Comparison of ENCODE assay signal across 22 mouse cellular contexts in the genomic region with DNA sequence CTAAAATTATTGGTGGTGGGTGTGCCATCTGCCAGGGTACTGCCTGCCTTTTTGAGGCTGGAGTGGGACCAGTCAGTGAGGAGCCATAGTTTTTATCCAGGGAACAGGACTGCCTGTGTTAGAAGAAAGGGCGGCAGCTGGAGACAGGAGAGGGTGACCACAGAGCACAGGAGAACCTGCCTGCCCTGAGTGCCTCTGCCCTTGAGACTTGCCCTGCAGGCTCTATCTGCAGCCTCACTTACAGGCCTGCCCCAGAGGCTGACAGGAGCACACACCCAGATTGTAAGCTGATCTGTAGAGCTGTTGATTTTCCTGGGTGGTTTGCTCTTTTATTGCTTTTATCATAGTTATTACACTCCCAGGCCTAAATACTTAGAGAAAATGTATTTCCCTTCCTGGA.
DNase-seq lines count a peak whose midpoint lies in the region; ATAC-seq lines count a peak whose summit lies in the region.
"Had no signal": no experiment of that assay in that cellular context is flagged by ENCODE, and none has a peak within 500 bp of the region (broad histone marks: within the 10 kb centered on the region; RNA-seq: fewer than 3 reads in every experiment).

No protein-coding gene starts in this region.

- no peaks in the 10 kb centered on the region for H3K27me3 ChIP-seq in heart, embryonic 15.5 days
- H3K27me3 ChIP-seq in intestine, embryonic 14.5 days (replicated peaks; ENCODE audit: control insufficient read depth, insufficient read depth, low read length): no peaks in the 10 kb centered on the region
- no peaks in the 10 kb centered on the region for H3K27me3 ChIP-seq in intestine, embryonic 16.5 days (replicated peaks; ENCODE audit: control insufficient read depth, insufficient read depth, low read length)
- H3K27me3 ChIP-seq in stomach, embryonic 15.5 days (replicated peaks): no peaks in the 10 kb centered on the region
- H3K27me3 ChIP-seq in midbrain, embryonic 16.5 days (ENCODE audit: control insufficient read depth, insufficient read depth, low read depth, low read length): no peaks in the 10 kb centered on the region
- H3K27me3 ChIP-seq: liver, embryonic 12.5 days; neural tube, embryonic 12.5 days had no signal

- no peak overlapping the region for H3K4me2 ChIP-seq in heart, embryonic 15.5 days
- H3K4me2 ChIP-seq in intestine, embryonic 14.5 days (ENCODE audit: low read length): no peak overlapping the region
- H3K4me2 ChIP-seq in intestine, embryonic 16.5 days (ENCODE audit: low read depth, low read length): peak overlapping the region; percentile 22; the same call in 1 of the 2 replicates
- H3K4me2 ChIP-seq in stomach, embryonic 15.5 days: no peak overlapping the region
- H3K4me2 ChIP-seq in midbrain, embryonic 16.5 days (ENCODE audit: low read length): no peak overlapping the region
- H3K4me2 ChIP-seq: liver, embryonic 12.5 days; lung, embryonic 14.5 days; midbrain, embryonic 11.5 days; neural tube, embryonic 12.5 days had no signal

- no peak overlapping the region for H3K4me3 ChIP-seq in heart, embryonic 15.5 days
- H3K4me3 ChIP-seq in intestine, embryonic 14.5 days (ENCODE audit: low read depth, low read length): no peak overlapping the region
- no peak overlapping the region for H3K4me3 ChIP-seq in intestine, embryonic 16.5 days (ENCODE audit: low read length)
- H3K4me3 ChIP-seq in stomach, embryonic 15.5 days (replicated peaks): no peak overlapping the region
- H3K4me3 ChIP-seq in midbrain, embryonic 16.5 days (ENCODE audit: low read depth, low read length): no peak overlapping the region
- H3K4me3 ChIP-seq: embryonic facial prominence, embryonic 10.5 days; gastrocnemius, adult 2 months; left cerebral cortex, adult 2 months; liver, embryonic 12.5 days; neural tube, embryonic 12.5 days had no signal

- H3K27ac ChIP-seq in heart, embryonic 15.5 days: peak overlapping the region; percentile 36; the same call in 1 of the 2 replicates
- peak overlapping the region; percentile 48 for H3K27ac ChIP-seq in intestine, embryonic 14.5 days (ENCODE audit: low read depth)
- peak overlapping the region; percentile 92 for H3K27ac ChIP-seq in intestine, embryonic 16.5 days (ENCODE audit: low read length)
- H3K27ac ChIP-seq in stomach, embryonic 15.5 days: peak overlapping the region; percentile 79
- H3K27ac ChIP-seq in midbrain, embryonic 16.5 days (ENCODE audit: low read length): no peak overlapping the region
- H3K27ac ChIP-seq: embryonic facial prominence, embryonic 10.5 days; gastrocnemius, adult 2 months; left cerebral cortex, adult 2 months; liver, embryonic 12.5 days; neural tube, embryonic 12.5 days had no signal

- H3K9me3 ChIP-seq in heart, embryonic 15.5 days (replicated peaks): no peaks in the 10 kb centered on the region
- no peaks in the 10 kb centered on the region for H3K9me3 ChIP-seq in intestine, embryonic 14.5 days (ENCODE audit: control insufficient read depth, low read length)
- no peaks in the 10 kb centered on the region for H3K9me3 ChIP-seq in intestine, embryonic 16.5 days (ENCODE audit: control insufficient read depth, low read length)
- H3K9me3 ChIP-seq in stomach, embryonic 15.5 days: no peaks in the 10 kb centered on the region
- no peaks in the 10 kb centered on the region for H3K9me3 ChIP-seq in midbrain, embryonic 16.5 days (replicated peaks; ENCODE audit: control insufficient read depth, low read length, poor library complexity, severe bottlenecking)
- H3K9me3 ChIP-seq: embryonic facial prominence, embryonic 10.5 days; liver, embryonic 12.5 days; neural tube, embryonic 12.5 days had no signal

- peaks cover 18% of the 10 kb centered on the region for H3K4me1 ChIP-seq in heart, embryonic 15.5 days (replicated peaks)
- H3K4me1 ChIP-seq in intestine, embryonic 14.5 days (replicated peaks; ENCODE audit: control insufficient read depth, insufficient read depth, low read length): 0 out of 2 replicates have a peak, but pooled peaks cover 3% of the 10 kb centered on the region
- H3K4me1 ChIP-seq in intestine, embryonic 16.5 days (ENCODE audit: control insufficient read depth, insufficient read depth, low read length): peaks cover 12% of the 10 kb centered on the region
- 0 out of 2 replicates have a peak, but pooled peaks cover 5% of the 10 kb centered on the region for H3K4me1 ChIP-seq in stomach, embryonic 15.5 days
- H3K4me1 ChIP-seq in midbrain, embryonic 16.5 days (ENCODE audit: control insufficient read depth, insufficient read depth, low read length): peaks cover 13% of the 10 kb centered on the region

- WGBS in heart, embryonic 15.5 days: 48% methylated on average over 1 of the region's 1 CpGs
- WGBS in intestine, embryonic 14.5 days: 76% methylated on average over 1 of the region's 1 CpGs
- WGBS in intestine, embryonic 16.5 days: 50% methylated on average over 1 of the region's 1 CpGs
- 60% methylated on average over 1 of the region's 1 CpGs for WGBS in stomach, embryonic 15.5 days
- WGBS in midbrain, embryonic 16.5 days: 65% methylated on average over 1 of the region's 1 CpGs

- no peak overlapping the region for H3K9ac ChIP-seq in heart, embryonic 15.5 days
- H3K9ac ChIP-seq in intestine, embryonic 14.5 days (ENCODE audit: low read length): no peak overlapping the region
- H3K9ac ChIP-seq in intestine, embryonic 16.5 days (ENCODE audit: low read depth, low read length): no peak overlapping the region
- no peak overlapping the region for H3K9ac ChIP-seq in stomach, embryonic 15.5 days
- no peak overlapping the region for H3K9ac ChIP-seq in midbrain, embryonic 16.5 days (ENCODE audit: low read depth, low read length)
- H3K9ac ChIP-seq: liver, embryonic 12.5 days; lung, embryonic 14.5 days; neural tube, embryonic 12.5 days had no signal

- H3K36me3 ChIP-seq in heart, embryonic 15.5 days: no peaks in the 10 kb centered on the region; the same call in 1 of the 2 replicates
- peaks cover 29% of the 10 kb centered on the region for H3K36me3 ChIP-seq in intestine, embryonic 14.5 days (ENCODE audit: control insufficient read depth, insufficient read depth, low read length)
- no peaks in the 10 kb centered on the region for H3K36me3 ChIP-seq in intestine, embryonic 16.5 days (ENCODE audit: control insufficient read depth, insufficient read depth, low read length)
- H3K36me3 ChIP-seq in stomach, embryonic 15.5 days: no peaks in the 10 kb centered on the region
- H3K36me3 ChIP-seq in midbrain, embryonic 16.5 days (ENCODE audit: control insufficient read depth, insufficient read depth, low read length): no peaks in the 10 kb centered on the region

- ATAC-seq in heart, embryonic 15.5 days (replicated peaks; ENCODE audit: insufficient number of reproducible peaks, insufficient read depth, low FRiP score, low read depth): no peak
- peak; percentile 84 for ATAC-seq in intestine, embryonic 14.5 days (replicated peaks; ENCODE audit: low FRiP score, low TSS enrichment, low read depth)
- peak; percentile 92 for ATAC-seq in intestine, embryonic 16.5 days
- peak; percentile 84 for ATAC-seq in stomach, embryonic 15.5 days (ENCODE audit: insufficient read depth, low FRiP score, low read depth)
- ATAC-seq in midbrain, embryonic 16.5 days: no peak
- ATAC-seq: hindbrain, embryonic 16.5 days; liver, embryonic 12.5 days had no signal

- DNase-seq in heart, adult 9 months (ENCODE audit: low spot score in 2 of 2): no peak
- peak; percentile 53 for DNase-seq in intestine, embryonic 14.5 days (ENCODE audit: low spot score)
- no peak for DNase-seq in ovary, postnatal 14 days (ENCODE audit: low spot score)
- DNase-seq: adrenal gland, adult 2 months; cerebellum, adult 8-10 months; gastrocnemius, adult 2 months; kidney, adult 2 months; kidney, postnatal 14 days; layer of hippocampus, adult 9-11 months; left cerebral cortex, postnatal 4 days; lung, embryonic 14.5 days; lung, postnatal 4 days had no signal

Comparison
In these comparisons a context has a peak if more than half of its experiments do, and no peak if none do; other contexts are left out.
1. ATAC-seq: peak in intestine, embryonic 14.5 days (single experiment), intestine, embryonic 16.5 days (single experiment) and stomach, embryonic 15.5 days (single experiment); none in heart, embryonic 15.5 days (single experiment) and midbrain, embryonic 16.5 days (single experiment).